Mouse (Mus musculus): ENCODE measurements around the gene Cyp2j6.
"Not testable (repeated sequence)": the region's sequence is repeated elsewhere in the genome, so short reads cannot be mapped to it uniquely, and the experiment has no call there.

Cyp2j6 gene

DNA sequence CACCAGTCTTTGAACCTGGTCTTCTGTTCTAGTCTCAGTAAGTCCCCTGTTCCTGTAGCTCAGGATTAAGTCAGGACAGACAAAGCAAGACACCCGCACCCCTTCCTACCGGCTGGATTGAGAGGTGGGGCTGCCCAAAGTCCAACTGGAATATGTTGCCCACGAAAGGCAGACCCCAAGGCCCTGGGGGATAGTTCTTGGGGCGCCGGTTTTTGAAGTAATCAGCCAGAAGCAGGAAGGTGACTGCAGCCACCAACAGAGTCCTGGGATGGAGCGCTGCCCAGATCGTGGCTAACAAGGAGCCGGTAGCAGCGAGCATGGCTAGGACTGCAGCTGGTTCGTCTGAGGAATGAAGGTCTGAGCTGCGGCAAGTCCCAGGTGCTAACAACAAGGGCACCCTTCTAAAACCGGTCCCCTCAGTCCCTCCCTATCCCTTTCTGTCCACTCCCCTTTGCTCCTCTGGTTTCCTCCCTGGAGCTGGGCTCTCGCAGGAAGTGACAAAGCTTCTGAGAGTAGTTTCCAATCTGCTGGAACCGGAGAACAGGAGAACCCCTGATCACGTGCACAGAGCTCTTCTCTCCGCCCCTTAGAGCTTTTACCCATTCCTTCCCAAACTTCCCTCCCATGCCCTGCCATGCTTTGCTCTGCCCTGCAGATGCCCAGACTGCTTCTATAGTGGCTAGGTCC is at the start of gene Cyp2j6:
TSS of gene Cyp2j6 (minus strand) at position 529 of the 687 bp plus-strand sequence.
- DNase-seq, result no peak

DNA sequence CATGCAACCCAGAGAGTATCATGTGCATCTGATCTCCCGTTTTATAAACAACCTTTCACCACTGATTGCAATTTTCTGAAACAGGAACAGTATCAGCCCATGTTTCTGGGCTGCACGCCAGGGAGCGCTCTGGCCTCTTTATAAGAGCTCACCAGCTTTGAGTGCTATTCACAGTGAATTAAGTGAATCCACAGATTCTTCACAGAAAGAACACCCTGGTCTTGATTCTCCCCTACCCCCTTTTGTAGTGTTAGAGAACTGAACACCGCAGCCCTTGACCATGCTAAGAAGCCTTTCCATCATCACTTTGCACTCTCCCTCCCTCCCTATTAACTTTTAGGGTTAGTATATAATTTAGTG is 38.3 kb upstream of the Cyp2j6 start:
- peak in 1 of 2 experiments; percentile 4 for DNase-seq

DNA sequence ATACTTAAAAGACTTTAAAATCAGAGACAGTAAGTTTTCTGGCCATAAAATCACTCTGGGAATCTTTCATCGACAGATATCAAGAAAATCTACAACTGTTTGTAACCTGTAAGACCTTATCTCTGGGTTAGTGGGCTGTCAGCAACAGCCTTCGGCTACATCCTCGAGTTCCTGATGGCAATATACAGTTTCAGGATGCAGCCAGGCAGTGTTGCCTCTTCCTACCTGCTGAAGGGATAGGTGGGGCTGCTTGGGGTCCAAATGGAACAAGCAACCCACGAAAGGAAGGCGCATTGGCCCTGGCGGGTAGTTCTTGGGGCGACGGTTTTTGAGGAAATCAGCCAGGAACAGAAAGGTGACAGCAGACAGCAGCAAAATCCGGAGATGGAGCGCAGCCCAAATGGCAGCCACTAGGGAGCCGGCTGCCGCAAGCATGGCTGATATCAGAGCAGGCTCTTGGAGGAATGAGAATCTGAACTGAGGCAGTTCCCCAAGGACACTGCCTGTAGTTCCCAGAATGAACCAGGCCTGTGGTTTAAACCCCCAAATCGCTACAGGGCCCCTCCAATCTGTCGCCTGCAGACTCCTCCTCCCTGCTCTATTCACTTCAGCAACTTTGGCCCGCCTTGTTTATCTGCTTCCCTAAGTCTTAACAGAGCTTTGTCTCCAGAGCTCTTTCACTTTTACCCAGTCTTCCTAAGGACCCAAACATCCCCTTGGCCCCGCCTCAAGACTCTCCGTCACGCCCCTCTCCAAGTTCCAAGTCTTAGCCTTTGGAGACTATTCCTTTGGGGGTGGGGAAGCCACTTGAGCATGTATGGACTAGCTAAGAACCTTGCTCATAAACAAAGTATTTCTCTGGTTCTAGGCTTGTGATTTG is 37.7 kb upstream of the Cyp2j6 start, which contains the start of gene Cyp2j9:
TSS of gene Cyp2j9 (minus strand) at position 668 of the 880 bp plus-strand sequence.
- peak in 1 of 2 experiments; percentile 3 for DNase-seq

DNA sequence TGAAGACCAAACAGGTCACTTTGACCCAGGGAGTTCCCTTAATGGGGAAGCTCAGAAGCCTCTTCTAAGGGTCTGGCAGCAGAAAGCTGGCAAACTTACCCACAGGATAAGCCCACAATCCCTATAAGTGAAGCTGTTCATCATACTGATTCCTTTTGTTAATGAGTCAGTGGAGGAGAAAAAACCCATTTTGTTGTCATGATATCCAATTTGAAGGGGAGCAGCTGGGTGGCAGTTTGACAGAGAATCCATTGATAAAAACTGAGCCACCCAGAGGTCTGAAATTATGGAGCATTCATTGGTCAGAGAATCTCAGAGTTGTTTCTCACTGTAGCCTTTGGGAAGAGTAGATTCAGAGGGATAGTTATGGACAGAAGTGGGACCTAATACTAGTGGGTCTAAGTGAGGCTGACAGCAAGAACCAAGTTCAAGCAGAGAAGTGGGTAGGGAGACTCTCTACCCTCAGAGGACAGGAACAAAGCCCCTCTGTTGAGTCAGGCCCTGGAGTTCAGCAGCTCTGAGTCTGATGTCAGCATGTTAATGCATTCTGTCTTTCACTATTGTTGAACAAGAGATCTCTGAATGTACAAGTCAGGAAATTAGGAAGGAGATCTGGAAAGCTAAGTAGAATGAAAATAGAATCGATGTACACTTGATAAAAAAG is 28.1 kb upstream of the Cyp2j6 start:
- no peak for DNase-seq

DNA sequence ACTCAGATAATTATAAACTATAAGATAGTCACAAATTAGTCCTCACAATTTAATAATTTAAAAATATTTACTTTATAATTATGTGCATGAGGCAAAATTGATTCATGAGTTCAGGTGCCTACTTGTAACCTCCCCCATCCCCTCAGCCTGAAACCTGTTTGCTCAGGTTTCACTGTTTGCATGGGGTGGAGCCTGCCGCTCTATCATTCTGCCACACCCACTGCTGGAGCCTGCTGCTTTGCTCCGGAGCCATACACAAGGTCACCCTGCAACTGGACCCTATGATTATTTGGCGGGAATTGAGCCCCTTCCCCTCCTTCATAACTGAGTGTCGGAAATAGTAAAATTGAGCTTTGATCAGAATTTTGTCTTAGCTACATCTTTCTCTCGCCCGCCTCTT is 26.9 kb upstream of the Cyp2j6 start:
- DNase-seq, result not testable (repeated sequence)

DNA sequence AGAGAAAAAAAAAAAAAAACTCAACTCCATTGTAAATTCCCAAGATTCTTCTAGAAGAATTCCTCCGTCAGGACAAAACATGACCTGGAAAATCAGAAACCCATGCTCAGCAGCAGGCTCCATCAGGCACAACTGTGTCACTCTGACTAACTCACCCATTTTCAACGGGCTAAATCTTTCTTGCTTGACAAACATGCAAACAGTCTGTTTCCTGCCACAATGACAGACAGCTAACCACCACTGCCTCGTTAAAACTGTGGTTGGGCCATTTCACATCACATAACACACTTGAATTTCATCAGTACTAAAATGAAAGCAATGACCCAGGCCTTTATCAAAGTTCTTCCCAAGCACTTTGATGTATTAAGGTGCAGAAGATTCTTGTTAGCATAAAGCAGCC is 16.0 kb upstream of the Cyp2j6 start:
- no peak for DNase-seq

DNA sequence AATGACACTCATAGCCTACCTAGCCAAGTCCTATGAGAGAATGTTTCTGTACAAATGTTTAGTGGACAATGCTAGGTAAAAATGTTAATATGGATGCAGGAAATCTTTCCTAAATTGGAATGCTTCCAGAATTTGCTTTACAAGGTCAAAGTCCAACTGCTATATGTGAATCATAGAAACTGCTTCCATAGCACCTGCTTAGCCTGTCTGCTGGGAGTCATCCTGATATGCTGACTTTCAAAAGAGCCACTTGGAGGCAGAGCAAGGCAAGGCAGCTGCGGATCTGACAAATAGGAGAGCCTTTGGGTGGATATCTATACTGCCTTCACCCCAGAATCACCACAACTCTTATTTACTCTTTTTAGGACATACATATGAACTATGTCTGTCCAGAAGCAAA is 14.5 kb upstream of the Cyp2j6 start:
- no peak for DNase-seq

DNA sequence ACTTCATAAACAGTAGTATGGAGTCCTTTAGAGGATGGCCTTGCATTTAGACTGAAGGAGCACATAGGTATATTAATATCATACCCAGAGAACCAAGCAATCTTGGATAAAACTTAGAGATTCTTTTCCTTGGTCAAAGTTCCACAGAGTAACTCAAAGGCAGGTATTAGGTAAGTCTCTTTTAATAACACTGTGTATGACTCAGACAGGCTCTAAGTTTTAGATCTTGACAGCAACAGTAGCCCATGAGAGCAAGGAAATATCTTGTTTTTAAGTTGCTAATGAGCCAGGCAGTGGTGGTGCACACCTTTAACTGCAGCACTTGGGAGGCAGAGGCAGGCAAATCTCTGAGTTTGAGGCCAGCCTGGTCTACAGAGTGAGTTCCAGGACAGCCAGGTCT is 12.3 kb upstream of the Cyp2j6 start:
- no peak for DNase-seq

DNA sequence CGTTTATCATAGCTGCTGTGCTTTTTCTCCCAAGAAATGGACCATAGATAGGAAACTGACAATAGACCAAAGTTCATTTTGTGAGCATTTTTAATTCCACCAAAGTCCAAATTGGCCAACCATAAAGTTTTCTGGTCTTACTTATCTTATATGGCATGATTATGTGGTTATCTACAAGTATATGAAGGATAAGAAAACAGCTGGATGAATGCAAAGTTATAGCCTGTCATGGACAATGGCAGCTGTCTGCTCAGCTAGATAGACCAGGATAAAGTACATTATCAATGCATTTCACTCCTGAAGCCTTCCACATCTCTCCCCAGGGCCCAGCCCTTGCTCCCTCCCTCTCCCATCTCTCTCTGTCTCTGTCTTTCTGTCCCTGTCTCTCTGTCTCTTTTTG is 7.0 kb upstream of the Cyp2j6 start:
- no peak for DNase-seq

DNA sequence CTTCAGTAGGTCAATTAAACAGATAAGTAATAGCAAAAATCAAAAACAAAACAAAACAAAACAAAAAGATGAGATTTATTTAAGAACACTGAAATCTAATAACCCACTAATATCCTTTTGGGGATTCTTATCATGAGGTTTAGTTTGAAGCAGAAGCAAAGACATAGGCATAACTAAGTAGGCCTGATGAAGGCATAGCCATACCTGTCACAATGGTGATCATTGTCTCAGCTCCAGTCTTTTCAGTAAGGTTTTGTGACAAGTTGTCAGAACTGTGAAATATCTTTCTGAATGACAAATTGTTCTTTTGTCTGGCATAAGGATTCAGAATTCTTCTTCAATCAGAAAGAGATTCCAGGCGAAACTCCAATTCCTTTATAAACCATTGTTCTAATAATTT is 6.3 kb upstream of the Cyp2j6 start:
- no peak for DNase-seq

DNA sequence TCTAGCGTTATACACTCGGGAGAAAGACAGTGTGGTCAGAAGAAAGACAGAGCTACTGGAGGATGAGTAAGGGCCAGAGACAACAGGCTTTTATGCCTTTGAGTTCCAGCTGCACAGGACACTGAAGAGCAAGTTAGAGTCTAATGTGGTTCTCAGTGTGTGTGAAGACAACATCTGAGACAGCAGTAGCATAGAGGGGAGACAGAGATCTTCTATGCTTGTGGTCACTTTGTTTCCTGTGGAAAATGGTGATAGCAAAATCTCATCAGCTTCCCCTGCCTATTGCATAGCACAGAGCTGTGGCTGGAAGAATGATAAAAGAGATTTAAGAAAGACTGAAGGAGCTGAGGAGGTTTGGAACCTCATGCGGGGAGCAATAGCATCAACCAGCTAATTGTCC is 1.8 kb downstream of the Cyp2j6 start:
- no peak for DNase-seq

DNA sequence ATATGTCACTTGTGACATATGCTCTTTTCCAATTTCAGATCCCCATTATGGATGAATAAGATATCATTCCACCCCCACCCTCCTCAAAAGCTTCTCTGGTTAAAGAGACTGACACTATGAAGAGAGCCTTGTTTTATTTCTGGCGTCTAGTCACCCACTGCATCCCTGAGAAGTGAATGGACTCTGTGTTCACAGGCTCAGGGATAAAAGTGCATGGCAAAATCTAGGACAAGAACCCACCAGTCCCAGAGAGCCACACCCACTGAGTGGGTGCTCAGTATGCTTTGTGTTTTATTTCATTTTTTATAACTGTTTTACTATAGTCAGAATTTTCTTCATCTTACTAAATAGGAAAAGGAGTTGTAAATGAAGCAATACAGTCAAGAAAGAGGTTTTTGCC is 7.5 kb downstream of the Cyp2j6 start:
- no peak for DNase-seq

DNA sequence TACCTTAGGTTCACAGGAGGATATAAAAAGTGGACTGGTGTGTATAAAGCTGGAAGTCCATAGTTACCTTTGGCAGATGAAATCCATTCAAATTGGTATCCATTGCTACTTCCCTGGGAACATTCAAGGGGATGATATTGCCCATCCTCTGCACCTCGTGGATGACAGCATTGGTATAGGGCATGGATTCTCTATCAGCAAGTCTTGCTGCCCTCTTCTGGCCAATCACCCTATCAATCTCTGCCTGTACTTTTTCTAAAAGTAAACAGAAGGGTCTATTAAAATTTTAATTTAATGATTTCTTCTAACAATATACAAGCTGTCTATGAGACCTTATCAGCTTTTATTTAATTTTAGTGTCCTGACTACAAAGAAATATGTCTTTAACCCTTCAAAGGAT is 27.7 kb downstream of the Cyp2j6 start:
- no peak for DNase-seq

DNA sequence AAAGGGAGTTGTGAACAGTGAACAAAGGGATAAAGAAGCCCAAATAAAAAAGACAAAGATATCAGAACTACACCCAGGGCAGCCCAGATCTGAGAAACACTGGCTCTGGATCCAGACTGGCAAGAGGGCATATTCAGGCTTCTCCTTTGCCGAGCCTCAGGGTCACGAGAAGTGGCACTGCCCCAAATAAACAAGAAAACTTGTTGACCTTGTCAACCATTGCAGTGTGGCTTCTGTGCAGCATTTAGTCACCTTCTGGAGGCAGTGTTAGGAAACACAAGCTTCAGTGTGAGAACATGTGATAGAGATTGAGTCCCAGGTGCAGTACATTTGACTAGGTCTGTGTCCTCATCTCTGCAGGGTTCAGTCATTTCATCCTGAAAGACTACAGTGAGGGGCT is 31.2 kb downstream of the Cyp2j6 start:
- no peak for DNase-seq

DNA sequence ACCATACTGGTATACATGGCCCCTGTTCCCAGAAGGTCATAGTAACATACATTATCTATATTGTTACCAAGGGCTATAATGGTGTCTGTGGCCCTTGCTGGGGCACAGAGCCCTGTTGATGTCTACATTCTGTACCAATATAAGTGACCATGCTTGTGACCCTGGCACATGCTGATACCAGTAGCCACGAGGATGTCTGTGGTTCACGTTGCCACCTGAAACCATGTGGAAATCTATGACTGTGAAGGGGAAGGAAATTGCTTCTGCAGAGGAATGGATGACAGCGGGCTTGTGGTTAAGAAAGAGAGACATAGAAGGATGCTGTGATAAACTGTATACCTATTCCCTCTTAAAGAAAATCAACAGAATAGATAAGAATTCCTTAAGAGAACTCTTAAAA is 43.4 kb downstream of the Cyp2j6 start:
- no peak for DNase-seq

DNA sequence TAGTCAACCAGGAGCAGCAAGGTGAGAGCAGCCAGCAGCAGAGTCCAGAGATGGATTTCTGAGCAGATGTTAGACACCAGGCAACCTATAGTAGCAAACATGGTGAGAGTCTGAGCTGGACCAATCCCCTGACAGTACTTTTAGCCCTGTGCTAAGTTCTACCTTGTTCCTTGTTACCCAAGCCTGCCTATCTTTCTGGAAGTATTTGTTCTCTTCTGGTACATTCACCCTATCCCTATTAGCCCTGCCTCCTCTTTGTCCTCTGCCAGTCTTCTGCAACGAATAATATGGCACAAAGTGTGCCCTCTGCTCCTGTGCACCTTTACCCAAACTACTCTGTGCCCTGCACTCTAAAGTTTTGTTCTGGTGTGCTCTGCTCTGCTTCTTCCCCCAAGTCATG is 46.2 kb downstream of the Cyp2j6 start, which contains the start of gene Cyp2j8:
TSS of gene Cyp2j8 (minus strand) at position 101 of the 400 bp plus-strand sequence.
- DNase-seq, result no peak

Data from spleen, adult 18-20 months (tissue).